Mouse (Mus musculus) left cerebral cortex, adult 8-10 months (tissue): ENCODE measurements around the gene Igf1r. TPM values are rescaled to one million over a fixed set of nuclear protein-coding genes. Genes with fewer than 3 reads are reported as not detected.

ENCODE experiments used
- DNase-seq, 2 experiments: peaks; one replicate each; pipeline ENCODE4 v3.0.0; 2022; ENCODE audit warnings: low spot score in 2 of 2
- total RNA-seq, 4 experiments: library from RNA; stranded (reverse); gene quantifications; 2 replicates each; pipeline ENCODE4 v1.2.4; 2022

Gene Igf1r
- total RNA-seq, 4 experiments from 2014 or later, result 43.3 to 49.3 (median 44.0) TPM

DNA sequence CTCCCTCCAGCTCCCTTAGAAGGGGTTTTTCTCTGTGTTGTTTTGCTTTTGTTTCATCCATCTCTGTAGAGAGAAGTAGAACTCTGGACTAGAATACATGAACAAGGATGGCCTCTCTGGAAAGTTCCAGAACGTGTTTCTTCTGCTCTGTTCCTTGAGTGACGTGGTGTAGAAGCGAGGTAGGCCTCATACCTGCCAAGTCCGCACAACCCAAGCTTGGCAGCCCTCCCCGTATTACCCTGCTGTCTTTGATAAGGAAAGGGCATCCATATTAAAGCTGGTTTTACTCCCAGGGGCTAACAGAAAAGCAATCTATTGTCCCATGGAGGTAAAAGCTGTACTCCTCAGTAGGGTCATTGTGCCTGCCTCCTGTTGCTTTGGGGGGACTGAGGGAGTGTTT is 164.9 kb downstream of the Igf1r start:
- no peak for DNase-seq

DNA sequence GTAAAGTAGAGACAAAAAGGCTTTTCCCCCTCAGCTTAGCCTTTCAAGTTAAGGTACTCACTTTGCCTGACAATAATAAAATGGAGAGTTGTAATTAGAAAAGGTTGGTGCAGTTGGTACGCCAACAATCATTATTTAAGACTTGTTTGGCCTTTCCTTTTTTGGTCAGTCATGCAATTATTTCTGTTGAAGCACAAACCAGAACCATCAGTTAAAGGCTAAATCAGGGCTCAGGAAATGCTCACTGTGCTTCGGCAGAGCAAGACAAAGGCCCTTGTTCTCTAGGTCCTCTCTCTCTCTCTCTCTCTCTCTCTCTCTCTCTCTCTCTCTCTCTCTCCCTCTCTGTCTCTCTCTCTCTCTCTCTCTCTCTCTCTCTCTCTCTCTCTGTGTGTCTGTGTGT is 165.4 kb downstream of the Igf1r start:
- no peak for DNase-seq

DNA sequence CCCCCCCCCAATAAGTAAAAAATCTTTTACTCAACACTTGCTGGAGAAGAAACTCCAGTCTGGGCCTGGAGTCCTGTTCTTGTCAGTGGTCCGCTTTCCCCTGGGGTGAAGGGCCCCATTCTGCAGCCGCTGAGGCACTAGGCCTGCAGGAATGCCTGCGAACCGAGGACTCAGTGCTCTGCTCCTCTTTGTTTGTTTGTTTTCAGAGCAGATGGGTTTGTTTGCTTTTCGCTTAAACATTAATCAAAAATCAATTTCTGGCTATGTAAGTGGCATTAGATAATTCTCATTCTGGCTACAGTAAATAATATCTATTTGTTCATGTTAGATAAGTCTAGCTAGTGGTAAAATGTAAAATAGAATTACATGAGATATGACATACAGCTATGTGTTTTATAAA is 167.0 kb downstream of the Igf1r start:
- no peak for DNase-seq

DNA sequence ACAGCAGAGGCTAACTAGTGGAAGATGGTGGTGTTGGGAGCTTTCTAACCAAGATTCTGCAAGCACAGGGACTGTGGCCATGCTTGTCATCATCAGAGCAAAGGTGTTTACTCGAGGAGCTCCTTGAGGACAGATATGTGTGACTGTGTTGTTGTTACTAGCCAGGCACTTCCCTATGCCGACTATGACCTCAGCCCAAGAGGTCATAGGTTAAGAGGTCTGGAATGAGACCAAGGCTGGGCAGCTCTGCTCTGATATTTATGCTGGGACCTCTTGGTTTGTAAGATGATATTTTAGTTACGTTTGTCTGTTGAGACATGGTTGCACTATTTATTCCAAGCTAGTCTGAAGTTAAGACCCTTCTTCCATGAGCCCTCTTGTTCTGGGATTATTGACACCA is 169.8 kb downstream of the Igf1r start:
- no peak for DNase-seq

DNA sequence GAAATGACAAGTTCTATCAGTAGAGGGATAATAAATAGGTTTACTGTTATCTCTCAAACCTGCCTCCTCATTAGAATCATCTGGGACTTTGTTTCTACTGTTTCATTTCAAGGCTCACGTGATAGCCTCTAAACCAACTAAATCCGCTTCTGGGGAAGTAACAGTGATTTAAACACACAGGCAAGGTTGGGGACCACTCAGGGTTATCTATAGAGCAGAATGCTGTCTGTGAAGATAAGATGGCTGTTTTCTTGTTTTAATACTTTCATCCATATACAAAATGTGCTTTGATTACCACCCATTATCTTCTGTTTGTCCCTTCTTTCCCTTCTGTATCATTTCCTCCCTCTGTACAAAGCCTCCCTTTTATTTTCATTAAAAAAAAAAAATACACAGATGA is 172.7 kb downstream of the Igf1r start:
- DNase-seq, result no peak

DNA sequence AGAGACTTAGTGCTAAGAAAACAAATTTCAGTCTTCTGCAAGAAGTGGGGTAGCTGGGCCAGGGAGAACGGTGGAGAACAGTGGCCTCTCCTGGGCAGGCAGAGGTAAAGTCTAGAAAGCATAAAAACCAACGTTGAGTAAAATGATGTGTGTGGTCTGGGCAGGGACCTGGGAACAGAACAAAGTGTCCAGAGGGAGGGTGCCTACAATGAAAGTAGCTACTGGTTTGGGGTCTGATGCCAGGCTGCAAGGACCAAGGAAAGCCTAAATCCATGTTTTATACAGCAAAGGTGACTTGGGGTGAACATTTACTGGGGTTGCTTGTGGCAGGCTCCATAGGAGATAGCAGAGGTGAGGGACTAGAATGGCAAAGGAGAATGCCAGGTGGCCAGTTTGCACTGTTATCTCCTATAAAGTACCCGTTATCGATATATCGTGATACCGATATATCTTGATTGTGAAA is 175.2 kb downstream of the Igf1r start:
- DNase-seq, result peak in 1 of 2 experiments; percentile 39

DNA sequence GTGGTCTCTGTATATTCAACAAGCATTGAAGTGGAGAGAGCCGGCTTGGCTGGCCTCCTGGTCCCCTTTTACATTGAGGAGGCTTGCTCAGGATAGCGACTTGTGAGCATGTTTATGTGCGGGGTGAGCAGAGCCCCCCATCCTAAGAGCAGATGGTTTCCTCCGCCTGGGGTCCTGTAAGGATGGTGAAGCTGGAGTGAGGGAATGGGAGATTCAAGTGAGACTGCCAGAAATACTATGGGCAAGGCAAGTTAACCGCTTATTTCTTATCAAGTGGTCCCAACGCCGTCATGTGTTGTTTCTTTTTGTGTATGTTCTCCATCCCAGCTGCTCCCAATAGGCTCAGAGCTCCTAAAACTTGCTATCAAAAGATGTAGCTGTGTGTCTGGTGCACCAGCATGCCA is 175.6 kb downstream of the Igf1r start:
- no peak for DNase-seq

DNA sequence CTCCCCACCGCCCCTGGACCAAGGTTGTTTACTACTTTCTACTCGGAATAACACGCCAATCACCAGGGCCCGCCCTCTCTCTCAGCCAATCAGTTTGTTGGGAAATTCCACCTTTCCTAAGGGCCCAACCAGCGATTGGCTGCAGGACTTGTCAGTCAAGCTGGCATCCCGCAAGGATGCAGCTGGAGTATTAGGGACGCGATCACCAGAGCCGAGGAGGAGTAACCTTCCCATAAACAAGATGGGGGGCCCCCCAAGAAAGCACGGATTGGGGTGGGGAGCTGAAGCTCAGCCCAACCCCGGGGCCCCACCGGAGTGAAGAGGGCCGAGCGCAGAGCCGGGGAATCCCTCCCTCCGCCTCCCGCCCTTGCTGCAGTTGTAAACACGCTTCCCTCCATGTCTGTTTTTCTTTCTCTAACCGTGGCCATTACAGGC is 176.5 kb downstream of the Igf1r start:
- DNase-seq, result peak; percentile 99

DNA sequence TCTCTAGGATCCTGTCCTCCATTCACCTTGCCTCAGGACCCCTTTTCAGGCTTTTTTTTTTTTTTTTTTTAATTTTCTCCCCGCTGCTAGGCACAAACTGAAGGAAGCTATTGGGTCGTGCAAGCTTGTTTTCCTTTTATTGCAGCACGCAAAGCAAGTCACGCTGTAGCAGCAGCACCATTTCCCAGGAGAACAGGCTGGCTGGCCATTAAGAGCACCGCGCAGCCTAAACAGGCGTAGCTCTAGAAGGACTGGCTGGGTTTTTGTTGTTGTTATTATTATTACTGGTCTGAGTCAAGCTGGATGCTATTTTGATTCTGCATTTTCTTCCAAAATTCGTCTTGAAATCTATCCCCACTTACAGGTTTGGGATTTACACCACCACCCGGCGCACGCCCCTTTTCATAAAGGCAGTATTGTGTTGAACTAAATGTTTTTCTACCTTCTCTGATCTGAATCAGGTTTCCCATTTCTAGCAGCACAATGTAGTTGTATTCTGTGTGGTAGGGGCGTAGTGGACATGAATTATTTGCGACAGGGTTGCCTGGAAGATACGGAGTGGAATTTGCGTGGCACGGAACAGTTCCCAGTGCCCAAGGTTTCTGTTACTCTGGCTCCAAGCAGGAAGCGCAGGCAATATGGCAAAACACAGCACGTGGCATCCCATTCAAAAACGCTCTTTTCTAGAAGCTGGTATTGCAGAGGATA is 177.1 kb downstream of the Igf1r start:
- peak; percentile 86 to 97 for DNase-seq

DNA sequence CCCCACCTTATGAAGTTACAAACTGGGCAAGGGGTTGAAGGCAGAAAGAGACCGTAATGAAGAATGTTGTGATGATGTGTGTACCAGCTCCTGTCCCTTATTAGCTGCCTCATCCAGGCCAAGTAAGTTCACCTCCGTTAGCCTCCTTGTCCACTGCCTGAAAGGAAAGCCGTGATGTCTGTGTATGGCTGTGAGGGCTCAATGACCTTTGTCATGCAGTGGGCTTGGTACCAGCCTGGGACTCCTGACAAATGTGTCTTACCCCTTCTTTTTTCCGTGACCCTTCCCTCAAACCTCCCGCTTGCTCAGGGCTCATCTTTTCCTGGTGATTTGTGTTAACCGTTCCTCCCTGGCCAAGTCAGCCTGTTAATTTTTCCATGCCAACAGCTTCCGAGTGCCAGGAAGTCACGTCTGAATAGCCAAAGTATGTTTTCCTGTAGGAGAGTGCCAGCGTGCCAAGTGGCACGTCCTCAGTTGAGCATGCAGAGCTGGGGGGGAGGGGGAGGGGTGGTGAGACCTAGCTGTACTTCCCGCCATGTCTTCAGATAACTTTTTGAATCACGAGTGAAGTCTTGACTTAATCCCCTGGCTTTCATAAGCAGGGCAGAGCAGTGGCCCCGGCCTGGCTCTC is 178.4 kb downstream of the Igf1r start:
- no peak for DNase-seq

DNA sequence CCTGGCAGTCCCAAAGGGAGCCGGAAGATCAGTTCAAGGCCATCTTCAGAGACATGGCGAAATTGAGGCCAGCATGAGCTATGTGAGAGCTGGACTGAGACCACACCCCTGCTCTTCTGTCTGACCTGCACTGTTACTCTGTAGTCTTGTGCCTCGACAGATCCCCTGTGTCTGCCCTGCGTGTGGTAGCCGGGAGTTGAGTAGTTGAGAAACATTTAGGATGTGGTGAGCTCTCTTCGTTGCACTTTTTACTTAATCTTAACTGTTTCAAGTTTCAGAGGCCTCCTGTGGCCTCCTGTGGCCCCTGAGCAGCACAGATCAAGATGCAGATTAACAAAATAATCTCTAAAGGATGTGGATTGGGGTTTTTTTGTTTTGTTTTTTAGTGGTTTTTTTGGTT is 181.1 kb downstream of the Igf1r start:
- DNase-seq, result no peak

DNA sequence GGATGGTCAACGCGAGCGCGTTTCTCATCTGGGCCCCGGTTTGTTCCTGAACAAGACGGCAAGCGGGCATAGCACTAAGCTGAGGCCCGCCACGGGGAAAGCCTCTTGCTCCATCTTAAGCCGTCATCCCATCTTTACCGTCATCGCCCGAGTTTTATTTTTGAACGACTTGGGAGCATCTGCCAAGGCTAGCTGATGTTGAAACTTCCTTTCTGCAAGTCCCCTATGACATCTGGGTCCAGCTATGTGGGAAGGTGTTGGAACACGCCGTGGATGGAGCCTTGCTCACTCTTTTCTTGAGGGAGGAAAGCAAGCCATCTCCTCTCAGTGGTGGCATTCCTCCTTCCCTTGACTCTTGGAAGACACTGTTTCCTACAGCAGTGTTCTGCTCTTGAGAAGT is 182.3 kb downstream of the Igf1r start:
- DNase-seq, result no peak

DNA sequence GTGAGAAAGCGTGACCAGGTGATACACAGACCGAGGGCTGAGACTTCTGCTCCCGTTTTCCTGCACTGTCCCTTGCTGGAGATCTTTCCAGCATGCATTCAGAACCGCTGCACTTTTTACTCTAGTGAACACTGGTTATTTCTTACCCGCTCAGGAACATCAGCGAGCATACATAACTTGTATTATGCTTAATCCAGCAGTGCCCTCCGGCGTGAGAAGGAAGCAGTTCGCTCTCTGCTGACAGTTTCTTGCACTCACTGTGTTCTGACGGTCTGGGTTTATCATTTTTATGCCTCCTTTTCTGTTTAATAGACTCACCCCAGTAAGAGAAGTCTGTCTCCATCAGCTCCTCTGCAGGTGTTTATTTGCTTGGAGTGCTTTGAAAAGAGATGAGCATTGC is 183.4 kb downstream of the Igf1r start:
- no peak for DNase-seq

DNA sequence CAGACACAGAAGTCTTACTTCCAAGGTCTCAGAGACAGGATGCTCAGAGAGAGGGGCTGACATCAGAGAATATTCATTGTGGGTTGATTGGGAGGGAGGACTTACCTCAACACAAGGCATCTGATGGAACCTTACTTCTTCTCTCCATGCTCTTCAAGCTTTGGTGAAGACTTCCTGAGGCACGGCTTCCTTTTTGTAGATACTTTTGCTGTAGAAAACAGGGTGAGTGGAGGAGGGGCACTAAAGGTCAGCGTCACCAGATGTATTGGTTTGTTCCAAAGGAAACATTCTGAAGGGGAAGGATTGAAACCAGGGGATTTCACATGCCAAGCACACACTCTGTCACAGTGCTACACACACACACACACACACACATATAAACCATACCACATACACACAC is 186.8 kb downstream of the Igf1r start:
- no peak for DNase-seq

DNA sequence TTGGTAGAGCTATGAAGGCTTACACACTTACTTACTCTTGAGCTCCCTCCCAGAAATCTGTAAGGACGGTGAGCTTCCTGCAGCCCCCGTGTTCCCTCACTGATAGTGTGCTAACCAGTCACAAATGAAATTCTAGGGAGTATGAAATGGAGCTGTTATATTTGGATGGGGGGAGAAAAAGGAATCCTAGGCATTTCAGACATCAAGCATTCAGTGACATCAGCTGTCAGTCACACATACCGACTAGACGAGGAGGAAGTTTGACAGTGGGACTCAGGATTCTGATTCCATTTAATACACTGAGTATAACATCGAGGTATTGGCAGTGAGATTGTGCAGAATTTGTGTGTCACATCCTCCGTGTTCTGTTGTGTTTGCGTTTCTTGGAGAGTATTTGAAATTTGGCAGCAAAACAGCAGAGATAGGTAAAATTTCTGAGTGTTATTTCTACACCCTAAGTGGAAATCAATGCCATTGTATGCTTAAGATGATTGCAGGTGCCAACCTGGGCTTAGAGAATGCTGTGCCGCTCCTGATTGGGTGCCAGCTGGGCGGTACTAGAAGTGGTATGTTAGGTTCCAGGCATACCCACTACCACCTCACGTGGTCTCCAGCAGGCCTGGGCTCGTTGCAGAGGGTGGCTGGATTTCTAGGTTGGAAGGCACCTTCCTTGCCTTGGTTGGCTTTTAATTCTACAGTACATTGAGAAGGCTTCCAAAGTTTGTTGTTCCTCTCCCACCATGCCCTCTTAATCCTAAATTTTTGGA is 187.6 kb downstream of the Igf1r start:
- no peak for DNase-seq

DNA sequence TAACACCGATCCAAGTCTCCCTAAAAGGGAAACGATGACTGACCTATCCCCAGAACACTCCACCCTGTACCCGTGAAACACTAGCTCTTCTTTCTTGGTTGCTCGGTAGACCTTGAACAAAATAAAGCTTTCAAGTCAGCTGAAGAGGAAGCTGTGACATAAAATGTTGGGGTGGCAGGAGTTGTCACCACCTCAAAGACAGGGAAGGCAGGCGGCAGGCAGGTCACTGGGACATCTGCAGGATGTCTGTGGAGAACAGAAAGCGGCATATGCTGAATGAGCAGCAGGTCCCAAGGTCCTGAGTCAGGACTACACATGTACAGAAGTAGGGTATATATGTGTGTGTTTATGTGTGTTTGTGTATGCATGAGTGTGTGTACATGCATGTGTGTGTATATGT is 191.6 kb downstream of the Igf1r start:
- DNase-seq, result no peak

DNA sequence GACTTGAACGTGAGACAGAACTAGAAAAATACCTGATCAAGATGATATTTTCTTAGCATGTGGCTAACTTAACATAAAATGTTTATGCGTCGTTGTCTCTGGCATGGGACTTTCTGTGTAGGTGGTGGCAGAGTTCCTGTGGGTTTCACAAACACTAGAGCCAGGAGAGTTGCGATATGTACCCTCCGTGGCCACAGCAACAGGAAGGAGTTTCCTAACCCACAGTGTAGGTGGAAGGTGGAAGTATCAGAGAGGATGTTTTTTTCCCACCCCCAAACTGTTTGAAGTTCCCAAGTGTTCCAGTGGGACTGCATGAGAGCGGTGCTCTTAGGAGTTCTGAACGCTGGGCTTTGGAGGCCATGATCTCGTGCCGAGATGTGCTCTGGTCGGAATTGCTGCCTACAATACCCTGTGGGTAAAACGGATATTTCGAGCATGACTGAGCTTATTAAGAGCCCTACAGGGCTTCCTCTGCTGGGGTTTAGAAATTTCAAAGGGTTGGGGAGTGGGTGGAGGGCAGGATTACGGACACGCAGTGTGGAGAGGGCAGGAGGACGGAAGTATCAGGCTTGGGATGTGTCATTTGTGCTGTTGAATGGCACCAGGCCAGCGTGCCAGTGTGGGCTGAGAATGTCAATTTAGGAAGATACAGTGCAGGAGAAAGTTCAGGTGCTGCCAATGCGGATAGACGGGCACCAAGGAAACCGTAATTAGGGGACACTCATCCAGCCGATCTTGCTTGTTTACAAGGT is 195.8 kb downstream of the Igf1r start:
- DNase-seq, result no peak

DNA sequence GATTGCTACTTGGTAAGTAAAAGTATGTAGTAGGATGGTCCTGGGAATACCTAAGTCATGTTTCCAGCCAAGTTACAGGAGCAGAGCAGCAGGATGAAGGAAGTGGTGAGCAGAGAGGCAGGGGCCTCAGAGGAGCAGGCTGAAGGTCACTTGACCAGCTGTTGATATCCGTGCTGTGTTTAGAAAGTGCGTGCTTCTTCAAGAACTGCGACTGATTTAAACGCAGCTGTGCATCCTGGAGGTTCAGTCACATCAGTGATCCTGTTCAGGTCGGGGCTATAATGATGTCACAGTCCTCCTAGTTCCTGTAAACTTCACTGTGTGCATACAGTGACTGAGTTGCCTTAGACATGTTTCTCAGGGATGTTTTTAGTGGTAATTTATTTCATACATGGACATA is 199.3 kb downstream of the Igf1r start:
- no peak for DNase-seq

DNA sequence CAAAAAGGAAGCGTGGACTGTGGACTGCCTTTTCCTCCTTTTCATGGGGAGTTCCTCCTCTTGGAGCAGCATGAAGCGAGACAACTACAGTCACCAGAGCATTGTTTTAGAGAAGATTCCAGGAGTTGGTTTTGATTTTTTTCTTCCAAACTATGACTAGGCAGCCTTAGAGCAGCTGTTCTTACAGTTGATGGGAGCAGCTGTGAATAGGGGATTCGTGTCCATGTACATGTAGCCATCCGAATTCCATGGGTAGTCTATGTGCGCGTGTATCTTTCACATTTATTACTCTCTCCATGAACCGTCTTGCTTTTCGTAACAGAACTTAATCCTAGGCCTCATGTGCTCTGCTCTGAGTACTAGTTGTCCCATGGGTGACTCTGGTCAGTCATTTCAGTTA is 199.8 kb downstream of the Igf1r start:
- DNase-seq, result no peak

DNA sequence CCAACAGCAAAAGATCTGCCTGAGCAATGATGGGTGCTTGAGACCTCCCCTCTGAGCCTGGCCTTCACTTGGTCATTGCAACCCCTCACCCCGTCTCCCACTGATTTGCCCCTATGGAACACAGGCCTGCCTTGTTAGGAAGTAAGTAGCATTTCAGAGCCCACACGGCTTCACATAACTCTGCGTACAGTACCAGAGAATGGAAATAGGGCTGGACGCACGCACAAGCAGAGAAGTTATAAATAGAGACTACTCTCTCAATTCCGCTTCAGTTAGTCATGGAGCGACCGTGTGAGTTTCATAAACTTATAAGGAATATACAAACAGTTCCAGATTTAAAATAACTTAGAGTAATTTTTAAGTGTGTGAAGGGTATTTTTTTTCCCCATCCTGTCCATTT is 200.6 kb downstream of the Igf1r start:
- DNase-seq, result no peak

DNA sequence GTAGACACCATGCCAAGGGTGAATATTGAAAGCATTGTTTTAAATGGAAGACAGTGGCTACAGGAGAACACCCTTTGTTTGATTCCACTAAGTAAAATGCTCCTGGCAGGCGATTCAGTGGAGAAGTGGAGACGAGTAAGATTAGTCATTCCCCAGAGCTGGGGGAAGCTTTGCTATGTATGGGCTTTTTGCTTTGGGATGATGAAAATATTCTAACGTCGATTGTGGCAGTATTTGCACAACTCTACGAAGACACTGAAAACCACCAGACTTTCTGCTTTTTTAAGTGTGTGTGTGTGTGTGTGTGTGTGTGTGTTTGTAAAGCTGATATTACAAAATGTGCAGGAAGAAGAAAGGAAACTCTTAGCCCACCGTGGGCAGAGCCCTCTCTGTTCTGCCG is 202.0 kb downstream of the Igf1r start:
- DNase-seq, result no peak
